Mouse (Mus musculus) testis, adult 2 months (tissue): ENCODE results near the gene Rgs7.

ENCODE experiments used
- CTCF ChIP-seq: fragments of 200-500 bp; IDR thresholded peaks from 2 replicates; pipeline ENCODE4 v1.5.1; 2012; ENCODE audit warnings: low read depth, mild to moderate bottlenecking, inconsistent platforms, low read length, moderate library complexity; ENCODE audit not compliant: control insufficient read depth, insufficient read depth, insufficient replicate concordance
- POLR2A ChIP-seq: fragments of 200-500 bp; IDR thresholded peaks from 2 replicates; pipeline ENCODE4 v1.6.1; 2012; ENCODE audit warnings: low read depth, mild to moderate bottlenecking, inconsistent platforms, low read length, moderate library complexity; ENCODE audit not compliant: control insufficient read depth

DNA sequence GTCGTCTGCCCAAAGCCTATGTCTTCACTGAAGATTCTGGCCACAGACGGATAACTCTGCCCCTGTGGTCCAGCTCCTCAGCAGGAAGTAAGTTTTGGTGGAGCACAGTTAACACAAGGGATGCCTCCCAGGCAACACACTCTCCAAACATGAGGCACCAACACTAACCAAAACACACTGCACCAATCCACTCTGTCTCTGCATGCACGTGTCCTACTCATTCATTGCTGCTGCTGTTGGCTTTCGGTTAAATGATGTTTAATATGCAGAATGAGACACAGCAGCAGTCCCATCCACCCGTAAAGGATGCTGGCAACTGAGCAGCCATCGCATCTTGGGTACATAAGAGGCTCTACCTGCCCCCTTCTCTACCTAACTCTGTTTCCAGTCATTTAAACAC, 59.2 kb downstream of the Rgs7 start:
- TF ChIP-seq CTCF (no peak), POLR2A (no peak)
